10 mouse cellular contexts compared by ENCODE assay signal in genomic region chr4:99659361-99660072, GRCm38 (mm10). TPM values are rescaled to one million over a fixed set of nuclear protein-coding genes. Genes with fewer than 3 reads are reported as not detected.
DNase-seq lines count a peak whose midpoint lies in the region; ATAC-seq lines count a peak whose summit lies in the region.
"Had no signal": no experiment of that assay in that cellular context is flagged by ENCODE, and none has a peak within 500 bp of the region (broad histone marks: within the 10 kb centered on the region; RNA-seq: fewer than 3 reads in every experiment).

No protein-coding gene starts in this region.

- peak; percentile 24 for DNase-seq in adrenal gland, adult 2 months
- no peak for DNase-seq in adrenal gland, postnatal 4 days (ENCODE audit: low spot score in 2 of 2)
- peak; percentile 78 for DNase-seq in intestine, embryonic 14.5 days (ENCODE audit: low spot score)
- DNase-seq in cerebellum, postnatal 25 days, result peak; percentile 26 to 46
- DNase-seq in limb, embryonic 10.5 days (ENCODE audit: low spot score), result peak; percentile 54
- DNase-seq in urinary bladder, postnatal 36 days (ENCODE audit: low spot score in 2 of 2), result no peak
- DNase-seq in layer of hippocampus, adult 9-10 months (ENCODE audit: low spot score), result no peak

- H3K4me1 ChIP-seq in intestine, embryonic 14.5 days (replicated peaks; ENCODE audit: control insufficient read depth, insufficient read depth, low read length), result no peaks in the 10 kb centered on the region
- peaks cover 13% of the 10 kb centered on the region for H3K4me1 ChIP-seq in intestine, embryonic 16.5 days (ENCODE audit: control insufficient read depth, insufficient read depth, low read length)
- peaks cover 37% of the 10 kb centered on the region for H3K4me1 ChIP-seq in limb, embryonic 10.5 days

- H3K27me3 ChIP-seq in intestine, embryonic 14.5 days (replicated peaks; ENCODE audit: control insufficient read depth, insufficient read depth, low read length), result peaks cover 99% of the 10 kb centered on the region
- peaks cover 66% of the 10 kb centered on the region for H3K27me3 ChIP-seq in intestine, embryonic 16.5 days (replicated peaks; ENCODE audit: control insufficient read depth, insufficient read depth, low read length)
- H3K27me3 ChIP-seq in limb, embryonic 10.5 days (ENCODE audit: low read depth, poor library complexity, severe bottlenecking), result peaks cover 100% of the 10 kb centered on the region

- H3K9ac ChIP-seq in intestine, embryonic 14.5 days (ENCODE audit: low read length), result no peak overlapping the region
- no peak overlapping the region for H3K9ac ChIP-seq in intestine, embryonic 16.5 days (ENCODE audit: low read depth, low read length)
- H3K9ac ChIP-seq: lung, embryonic 15.5 days had no signal

- H3K4me2 ChIP-seq in intestine, embryonic 14.5 days (ENCODE audit: low read length), result 0 out of 2 replicates have a peak overlapping the region, but pooled peaks have one; percentile 13
- H3K4me2 ChIP-seq in intestine, embryonic 16.5 days (ENCODE audit: low read depth, low read length), result no peak overlapping the region
- H3K4me2 ChIP-seq: lung, embryonic 15.5 days had no signal

- no peaks in the 10 kb centered on the region for H3K9me3 ChIP-seq in intestine, embryonic 14.5 days (ENCODE audit: control insufficient read depth, low read length)
- H3K9me3 ChIP-seq in intestine, embryonic 16.5 days (ENCODE audit: control insufficient read depth, low read length), result 0 out of 2 replicates have a peak, but pooled peaks cover 4% of the 10 kb centered on the region
- H3K9me3 ChIP-seq in limb, embryonic 10.5 days (replicated peaks), result no peaks in the 10 kb centered on the region
- H3K9me3 ChIP-seq: lung, embryonic 15.5 days had no signal

- peak overlapping the region; percentile 7 for H3K4me3 ChIP-seq in intestine, embryonic 14.5 days (ENCODE audit: low read depth, low read length)
- no peak overlapping the region for H3K4me3 ChIP-seq in intestine, embryonic 16.5 days (ENCODE audit: low read length)
- no peak overlapping the region for H3K4me3 ChIP-seq in limb, embryonic 10.5 days
- H3K4me3 ChIP-seq: myocyte had no signal

- ATAC-seq in intestine, embryonic 14.5 days (replicated peaks; ENCODE audit: low FRiP score, low TSS enrichment, low read depth), result no peak
- ATAC-seq in intestine, embryonic 16.5 days, result no peak

- H3K36me3 ChIP-seq in intestine, embryonic 14.5 days (ENCODE audit: control insufficient read depth, insufficient read depth, low read length), result no peaks in the 10 kb centered on the region
- H3K36me3 ChIP-seq in intestine, embryonic 16.5 days (ENCODE audit: control insufficient read depth, insufficient read depth, low read length), result no peaks in the 10 kb centered on the region
- no peaks in the 10 kb centered on the region for H3K36me3 ChIP-seq in limb, embryonic 10.5 days
- H3K36me3 ChIP-seq: lung, embryonic 15.5 days had no signal

- no peak overlapping the region for H3K27ac ChIP-seq in intestine, embryonic 14.5 days (ENCODE audit: low read depth)
- no peak overlapping the region for H3K27ac ChIP-seq in intestine, embryonic 16.5 days (ENCODE audit: low read length)
- H3K27ac ChIP-seq in limb, embryonic 10.5 days, result no peak overlapping the region
- H3K27ac ChIP-seq: lung, embryonic 15.5 days had no signal

- WGBS in intestine, embryonic 14.5 days, result 2% methylated on average over 28 of the region's 28 CpGs
- WGBS in intestine, embryonic 16.5 days, result 1% methylated on average over 28 of the region's 28 CpGs
- WGBS in limb, embryonic 10.5 days, result 1% methylated on average over 28 of the region's 28 CpGs

RNA-seq across cellular contexts. Expression of gene Foxd3, which starts 3.4 kb away (rescaled TPM):
- total RNA-seq in adrenal gland, adult 2 months (2021), result under 1 TPM; 0.40 to 0.55 TPM
- 1.7 and 3.0 TPM in 2 replicates for polyA plus RNA-seq in adrenal gland, adult 2 months (2012; rRNA removed)
- total RNA-seq in adrenal gland, postnatal 4 days (2021), result 1 to 10 TPM; 4.2 to 4.5 TPM
- polyA plus RNA-seq in intestine, embryonic 14.5 days (2014; fragmentation: Nextera tagmentation; extraction: Ambion mirVana), result 1.3 and 1.4 TPM in 2 replicates
- polyA plus RNA-seq in intestine, embryonic 16.5 days (2015; fragmentation: Nextera tagmentation; extraction: Ambion mirVana), result 0.40 and 0.50 TPM in 2 replicates
- 0.06 and 0.08 TPM in 2 replicates for polyA plus RNA-seq in limb, embryonic 10.5 days (2016; fragmentation: Nextera tagmentation; extraction: Ambion mirVana)
- polyA plus RNA-seq: myocyte had no signal

RNA-seq across cellular contexts. Expression of gene Alg6, which starts 55.9 kb away (rescaled TPM):
- 1 to 10 TPM; 4.5 to 8.5 TPM for total RNA-seq in adrenal gland, adult 2 months (2021)
- polyA plus RNA-seq in adrenal gland, adult 2 months (2012; rRNA removed), result 0.49 and 0.88 TPM in 2 replicates
- 10 to 100 TPM; 17.0 to 18.8 TPM for total RNA-seq in adrenal gland, postnatal 4 days (2021)
- 25.8 and 26.5 TPM in 2 replicates for polyA plus RNA-seq in intestine, embryonic 14.5 days (2014; fragmentation: Nextera tagmentation; extraction: Ambion mirVana)
- 20.6 and 21.0 TPM in 2 replicates for polyA plus RNA-seq in intestine, embryonic 16.5 days (2015; fragmentation: Nextera tagmentation; extraction: Ambion mirVana)
- polyA plus RNA-seq in limb, embryonic 10.5 days (2016; fragmentation: Nextera tagmentation; extraction: Ambion mirVana), result 18.5 and 19.0 TPM in 2 replicates

Comparison
In these comparisons a context has a peak if more than half of its experiments do, and no peak if none do; other contexts are left out.
1. DNase-seq: peak in adrenal gland, adult 2 months (single experiment), intestine, embryonic 14.5 days (single experiment), cerebellum, postnatal 25 days (2 of 2) and limb, embryonic 10.5 days (single experiment); none in adrenal gland, postnatal 4 days (0 of 2), urinary bladder, postnatal 36 days (0 of 2) and layer of hippocampus, adult 9-10 months (single experiment).
2. RNA of gene Alg6, which starts 55.9 kb away (polyA plus RNA-seq): 25.8 to 26.5 TPM in intestine, embryonic 14.5 days, 20.6 to 21.0 TPM in intestine, embryonic 16.5 days and 18.5 to 19.0 TPM in limb, embryonic 10.5 days; 0.49 to 0.88 TPM in adrenal gland, adult 2 months; every median in the first group is over 10 times any median in the second.